Mouse (Mus musculus) C2C12 (cell line): ENCODE measurements around the gene Nxph1.

Experiments used
- CEBPB ChIP-seq: IDR thresholded peaks from one replicate; pipeline ENCODE4 v1.6.1; 2011; ENCODE audit warnings: low read depth, mild to moderate bottlenecking, control low read depth, moderate library complexity
- CTCF ChIP-seq: IDR thresholded peaks from one replicate; pipeline ENCODE4 v1.5.1; 2011; ENCODE audit not compliant: control insufficient read depth, insufficient read depth, insufficient read length
- MAX ChIP-seq: IDR thresholded peaks from one replicate; pipeline ENCODE4 v1.6.1; 2011; ENCODE audit warnings: mild to moderate bottlenecking, control low read depth
- MYOG ChIP-seq: IDR thresholded peaks from one replicate; pipeline ENCODE4 v1.6.1; 2011; ENCODE audit not compliant: control insufficient read depth, insufficient read length; ENCODE audit errors: extremely low read depth
- USF1 ChIP-seq: IDR thresholded peaks from one replicate; pipeline ENCODE4 v1.6.1; 2011; ENCODE audit warnings: low read depth, mild to moderate bottlenecking, control low read depth, moderate library complexity

- TF ChIP-seq CTCF (no peak), MAX (no peak), CEBPB (no peak), USF1 (no peak), MYOG (no peak)
These were observed 129.8 kb downstream of the Nxph1 start for GRCm38 (mm10) chr6:9077793-9078689.
